Mouse (Mus musculus) kidney, adult 2 months (tissue): ENCODE measurements around the gene Naga.

Source experiments
- CTCF ChIP-seq: fragments of 200-500 bp; conservative IDR thresholded peaks from 2 replicates; pipeline ENCODE4 v1.5.1; 2011; ENCODE audit warnings: low read depth, mild to moderate bottlenecking, control low read depth, low read length, moderate library complexity, mixed read lengths; ENCODE audit not compliant: insufficient read depth, insufficient read length
- POLR2A ChIP-seq: fragments of 200-500 bp; IDR thresholded peaks from one replicate; pipeline ENCODE4 v1.6.1; 2011; ENCODE audit warnings: low read depth, low read length, control low read depth

DNA sequence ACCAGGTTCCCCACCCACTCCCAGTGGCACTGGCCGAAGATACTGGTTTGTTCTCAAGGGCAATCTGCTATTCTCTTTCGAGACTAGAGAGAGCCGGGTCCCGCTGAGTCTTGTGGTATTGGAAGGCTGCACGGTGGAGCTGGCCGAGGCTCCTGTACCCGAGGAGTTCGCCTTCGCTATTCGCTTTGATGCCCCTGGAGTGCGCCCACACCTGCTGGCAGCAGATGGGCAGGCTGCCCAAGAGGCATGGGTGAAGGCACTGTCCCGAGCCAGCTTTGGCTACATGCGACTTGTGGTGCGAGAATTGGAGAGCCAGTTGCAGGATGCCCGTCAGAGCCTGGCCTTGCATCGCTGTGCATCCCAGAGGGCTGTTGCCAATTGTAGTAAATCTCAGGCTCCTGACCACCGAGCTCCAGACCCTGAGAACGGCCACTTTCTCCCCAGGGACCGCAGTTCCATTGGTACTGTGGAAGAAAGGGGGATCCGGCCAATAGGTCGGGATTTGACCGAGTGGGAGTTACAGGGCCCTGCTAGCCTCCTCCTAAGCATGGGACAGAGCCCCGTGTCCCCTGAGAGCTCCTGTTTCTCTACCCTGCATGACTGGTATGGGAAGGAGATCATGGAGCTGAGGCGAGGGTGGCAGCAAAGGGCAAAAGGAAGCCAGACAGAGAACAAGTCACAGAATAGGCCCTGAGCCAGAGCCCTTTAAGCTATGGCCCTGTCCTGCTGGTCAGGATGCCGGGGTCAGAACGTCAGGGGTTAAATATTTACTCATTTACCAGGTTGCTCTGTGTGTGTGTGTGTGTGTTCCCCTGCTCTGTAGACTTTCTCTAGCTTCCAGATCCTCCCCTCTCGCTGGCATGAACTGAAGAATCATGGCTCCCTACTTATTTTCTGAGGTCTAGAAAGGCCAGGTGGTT lies 4.9 kb upstream of the Naga start:
- TF ChIP-seq POLR2A = no peak
- TF ChIP-seq CTCF = no peak
